Mouse (Mus musculus): ENCODE results near the gene Sgcd.

The Sgcd gene

DNA sequence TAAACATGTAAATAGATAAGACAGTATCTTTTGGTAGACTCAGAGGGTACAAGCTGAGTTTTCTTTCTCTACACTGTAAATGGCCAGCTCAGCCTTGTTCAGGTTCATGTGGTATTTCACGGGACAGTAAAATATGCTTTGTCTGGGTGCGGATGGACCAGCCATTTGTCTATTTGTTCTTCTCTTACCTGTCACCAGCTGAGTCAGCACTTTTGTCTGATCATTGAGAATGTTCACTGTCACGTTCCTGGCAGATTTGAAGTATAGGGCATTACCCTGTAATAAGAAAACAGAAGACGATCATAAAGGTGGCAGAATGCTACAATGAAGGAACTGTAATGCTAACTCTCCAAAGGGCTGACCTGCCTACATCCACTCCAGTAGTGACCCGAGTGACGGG, 856.4 kb downstream of the Sgcd start:
- DNase-seq (ENCODE audit: low spot score): no peak

GRCm38 (mm10) chr11:47130432-47130831, 858.3 kb downstream of the Sgcd start:
- DNase-seq (ENCODE audit: low spot score): no peak

GRCm38 (mm10) chr11:47129992-47130391, 858.8 kb downstream of the Sgcd start:
- DNase-seq (ENCODE audit: low spot score): no peak

- DNase-seq (ENCODE audit: low spot score): no peak
These were observed 859.6 kb downstream of the Sgcd start for GRCm38 (mm10) chr11:47129166-47129565.

DNA sequence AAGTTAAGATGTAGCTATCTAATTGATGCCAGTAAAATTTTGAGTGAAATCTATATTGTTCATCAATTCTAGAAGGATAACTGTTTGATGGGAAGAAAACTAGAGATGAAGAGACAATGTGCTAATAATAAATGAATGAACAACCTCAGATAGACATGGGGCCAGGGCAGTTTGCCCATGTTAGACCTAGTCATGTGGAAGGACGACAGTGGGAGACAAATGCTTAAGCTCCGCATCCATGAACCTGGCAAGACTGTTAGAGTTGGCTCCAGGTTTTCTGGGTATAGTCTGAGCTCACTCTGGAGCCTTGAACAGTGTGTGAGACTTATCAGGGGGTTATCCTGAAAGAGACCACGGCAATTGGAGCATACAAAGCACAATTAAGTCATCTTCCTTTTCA, 860.4 kb downstream of the Sgcd start:
- DNase-seq (ENCODE audit: low spot score): no peak

GRCm38 (mm10) chr11:47120874-47121273, 867.9 kb downstream of the Sgcd start:
- DNase-seq (ENCODE audit: low spot score): no peak

DNA sequence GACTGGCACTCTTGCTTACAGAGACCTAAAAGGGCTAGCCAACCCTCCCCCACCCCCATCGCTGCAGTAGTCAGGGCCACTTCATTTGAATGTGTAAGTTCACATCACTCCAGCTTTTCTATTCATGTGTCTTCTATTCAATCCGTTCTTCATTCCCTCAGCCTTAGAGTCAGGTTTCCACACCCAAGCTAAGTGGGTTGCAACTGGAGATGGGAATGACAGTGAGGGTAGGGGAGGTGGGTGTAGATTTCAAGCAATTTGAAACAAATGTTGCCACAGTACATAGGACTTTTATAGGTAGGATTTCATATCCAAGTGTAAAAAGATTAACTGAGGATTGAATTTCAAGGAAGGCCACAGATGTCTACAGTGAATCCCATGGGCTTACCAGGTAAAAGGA, 870.9 kb downstream of the Sgcd start:
- DNase-seq (ENCODE audit: low spot score): no peak

- DNase-seq (ENCODE audit: low spot score): no peak
These were observed 874.4 kb downstream of the Sgcd start for GRCm38 (mm10) chr11:47114366-47114765.

- no peak for DNase-seq (ENCODE audit: low spot score)
These were observed 875.7 kb downstream of the Sgcd start for GRCm38 (mm10) chr11:47113081-47113480.

- no peak for DNase-seq (ENCODE audit: low spot score)
These were observed 878.5 kb downstream of the Sgcd start for GRCm38 (mm10) chr11:47110314-47110713.

DNA sequence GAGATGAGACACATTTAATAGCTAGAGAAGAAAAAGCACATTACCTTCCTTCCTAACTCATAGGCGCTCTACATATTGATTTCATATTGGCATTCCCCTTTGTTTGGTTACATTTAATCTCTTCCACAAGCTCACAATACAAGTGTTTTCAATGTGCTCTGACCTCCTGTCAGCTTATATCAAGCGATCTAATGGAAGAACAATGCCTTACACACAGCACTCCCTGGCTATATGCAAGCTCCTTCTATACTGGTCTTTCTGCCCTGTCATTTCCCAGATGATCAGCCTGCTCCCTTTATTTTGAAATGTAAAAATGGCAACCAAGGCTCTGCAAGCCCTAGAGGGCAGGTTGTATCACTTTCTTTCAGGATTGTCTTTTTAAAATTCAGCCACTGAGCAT, 881.1 kb downstream of the Sgcd start:
- DNase-seq (ENCODE audit: low spot score): no peak

GRCm38 (mm10) chr11:47093296-47093912, 895.4 kb downstream of the Sgcd start:
- no peak for DNase-seq (ENCODE audit: low spot score)

- no peak for DNase-seq (ENCODE audit: low spot score)
These were observed 906.3 kb downstream of the Sgcd start for GRCm38 (mm10) chr11:47082517-47082916.

GRCm38 (mm10) chr11:47073538-47073937, 915.2 kb downstream of the Sgcd start:
- no peak for DNase-seq (ENCODE audit: low spot score)

- no peak for DNase-seq (ENCODE audit: low spot score)
These were observed 917.6 kb downstream of the Sgcd start for GRCm38 (mm10) chr11:47071161-47071560.

- DNase-seq (ENCODE audit: low spot score): no peak
These were observed 918.9 kb downstream of the Sgcd start for GRCm38 (mm10) chr11:47069769-47070384.

- no peak for DNase-seq (ENCODE audit: low spot score)
These were observed 925.1 kb downstream of the Sgcd start for GRCm38 (mm10) chr11:47063690-47064089.

DNA sequence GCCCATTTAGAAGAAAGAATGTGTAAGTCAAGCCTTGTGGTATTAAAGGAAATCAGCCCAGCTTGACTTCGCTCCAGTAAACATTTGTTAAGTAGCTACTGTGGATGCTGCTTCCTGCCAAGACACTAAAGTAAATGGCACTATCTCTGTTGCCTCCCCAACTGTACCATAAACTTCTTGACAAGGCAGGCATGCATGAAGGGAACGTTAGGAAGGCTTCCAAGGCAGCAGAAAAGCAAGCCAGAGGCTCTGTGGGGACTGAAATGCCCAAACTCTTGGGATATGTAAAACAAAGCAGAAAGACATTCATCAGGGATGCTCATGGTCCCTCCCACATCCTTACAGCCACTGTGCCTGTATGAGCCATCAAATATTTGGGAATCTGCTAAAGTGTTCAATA, 938.4 kb downstream of the Sgcd start:
- no peak for DNase-seq (ENCODE audit: low spot score)

- no peak for DNase-seq (ENCODE audit: low spot score)
These were observed 939.0 kb downstream of the Sgcd start for GRCm38 (mm10) chr11:47049756-47050155.

GRCm38 (mm10) chr11:47032318-47032717, 956.5 kb downstream of the Sgcd start:
- DNase-seq (ENCODE audit: low spot score): no peak

DNA sequence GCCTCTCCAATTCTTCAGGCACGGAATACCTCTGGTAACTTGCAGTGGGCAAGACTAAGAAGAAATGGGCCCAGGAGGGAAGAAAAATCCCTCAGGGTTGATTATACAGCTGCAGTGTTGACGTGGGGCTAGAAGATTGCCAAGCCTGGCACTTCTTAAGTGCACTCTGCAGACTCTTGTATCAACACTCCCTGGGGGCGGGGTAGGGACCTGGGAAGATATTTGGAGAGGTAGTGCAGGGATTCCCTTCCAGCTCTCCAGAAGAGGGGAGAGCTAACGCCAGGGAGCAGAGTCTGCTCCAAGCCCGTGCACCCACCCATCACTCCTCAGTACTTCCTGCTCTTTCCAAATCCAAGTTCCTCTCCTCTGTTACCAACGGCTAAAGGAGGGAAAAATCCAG, 967.9 kb downstream of the Sgcd start:
- DNase-seq (ENCODE audit: low spot score): no peak

- DNase-seq (ENCODE audit: low spot score): no peak
These were observed 970.6 kb downstream of the Sgcd start for GRCm38 (mm10) chr11:47018139-47018538.

GRCm38 (mm10) chr11:47015683-47016082, 973.1 kb downstream of the Sgcd start:
- DNase-seq (ENCODE audit: low spot score): no peak

DNA sequence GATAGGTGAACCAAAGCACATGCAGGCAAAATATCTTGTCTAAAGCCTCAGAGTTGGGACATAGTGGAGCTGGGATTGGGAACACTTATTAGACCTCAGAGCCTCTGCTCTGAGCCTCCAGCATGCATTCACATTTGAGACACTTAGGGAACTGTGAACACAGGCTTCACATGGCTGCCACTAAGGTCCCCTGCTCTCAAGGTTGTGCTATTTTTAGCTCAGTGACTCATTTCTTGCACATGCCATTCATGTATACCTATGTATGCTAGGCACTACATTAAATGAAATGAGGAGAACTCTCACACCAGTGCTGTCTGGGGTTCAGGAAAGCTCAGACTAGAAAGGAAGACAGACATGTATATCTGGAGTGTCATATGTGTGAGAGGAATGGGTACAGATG, 974.5 kb downstream of the Sgcd start:
- DNase-seq (ENCODE audit: low spot score): no peak

Data from testis, postnatal 10 days (tissue).